Mouse (Mus musculus) megakaryocyte, embryonic 14.5 days (primary cell): ENCODE results near the gene Slc27a5. TPM values are rescaled to one million over a fixed set of nuclear protein-coding genes. Genes with fewer than 3 reads are reported as not detected.

Experiments
- H3K27me3 ChIP-seq: replicated peaks from 2 replicates; pipeline ENCODE3; 2012; ENCODE audit warnings: inconsistent platforms
- H3K36me3 ChIP-seq: replicated peaks from 2 replicates; pipeline ENCODE3; 2012; ENCODE audit warnings: low read length, inconsistent platforms, mixed read lengths
- H3K4me1 ChIP-seq: 2 replicates; pipeline ENCODE4 v1.6.1; 2012; ENCODE audit warnings: inconsistent platforms
- H3K4me3 ChIP-seq: replicated peaks from 2 replicates; pipeline ENCODE3; 2012; ENCODE audit warnings: moderate library complexity, mild to moderate bottlenecking, inconsistent platforms
- H3K9me3 ChIP-seq: 2 replicates; pipeline ENCODE4 v1.6.1; 2012; ENCODE audit warnings: inconsistent platforms
- FLI1 ChIP-seq: IDR thresholded peaks from 2 replicates; pipeline ENCODE4 v1.6.1; 2012; ENCODE audit warnings: low read length, inconsistent platforms, mixed read lengths
- GATA1 ChIP-seq: IDR thresholded peaks from 3 replicates; pipeline ENCODE4 v1.6.1; 2012; ENCODE audit warnings: mixed read lengths, low read length, inconsistent platforms, borderline replicate concordance
- polyA plus RNA-seq: library from polyadenylated mRNA; stranded (reverse); fragments of >175 nt; gene quantifications from 2 replicates; pipeline ENCODE4 v1.2.3, GENCODE M21; 2012; ENCODE audit warnings: low replicate concordance; ENCODE audit not compliant: insufficient read depth

Slc27a5 gene
- polyA plus RNA-seq, 1 experiment: not detected

GRCm38 (mm10) chr7:12965678-12966091 is 32.3 kb downstream of the Slc27a5 start, which contains the start of gene Zfp324:
Gene Zfp324, plus strand, starts transcription at chr7:12965838.
- Histone ChIP-seq H3K4me1 (peaks cover 76% of the 10 kb centered on the region), H3K4me3 (peak within 1 kb of the TSS; percentile 93), H3K9me3 (no peaks in the 10 kb centered on the region), H3K36me3 (peaks cover 26% of the 10 kb centered on the region), H3K27me3 (no peaks in the 10 kb centered on the region)
- no peak for TF ChIP-seq GATA1
- TF ChIP-seq FLI1: no peak

- Histone ChIP-seq H3K4me1 (peaks cover 49% of the 10 kb centered on the region), H3K4me3 (peak overlapping the region; percentile 95)
These were observed 36.4 kb downstream of the Slc27a5 start for GRCm38 (mm10) chr7:12961511-12962141.

GRCm38 (mm10) chr7:12959718-12960117 is 38.3 kb downstream of the Slc27a5 start:
- H3K9me3 ChIP-seq: no peaks in the 10 kb centered on the region
- no peak for TF ChIP-seq GATA1
- TF ChIP-seq FLI1: no peak
- H3K4me1 ChIP-seq: peaks cover 41% of the 10 kb centered on the region
- H3K27me3 ChIP-seq: no peaks in the 10 kb centered on the region
- no peaks in the 10 kb centered on the region for H3K36me3 ChIP-seq
- no peak overlapping the region for H3K4me3 ChIP-seq

More at GRCm38 (mm10) chr7:12961511-12962141, 36.4 kb downstream of the Slc27a5 start:
- TF ChIP-seq GATA1 (no peak), FLI1 (no peak)
- H3K9me3 ChIP-seq: no peaks in the 10 kb centered on the region
- H3K27me3 ChIP-seq: no peaks in the 10 kb centered on the region
- no peaks in the 10 kb centered on the region for H3K36me3 ChIP-seq

GRCm38 (mm10) chr7:12958948-12959347 is 39.0 kb downstream of the Slc27a5 start:
- no peaks in the 10 kb centered on the region for H3K9me3 ChIP-seq
- no peak for TF ChIP-seq FLI1

GRCm38 (mm10) chr7:12957511-12957910 is 40.5 kb downstream of the Slc27a5 start:
- H3K9me3 ChIP-seq: no peaks in the 10 kb centered on the region
- H3K4me3 ChIP-seq: peak overlapping the region; percentile 8
- no peaks in the 10 kb centered on the region for H3K27me3 ChIP-seq
- H3K36me3 ChIP-seq: no peaks in the 10 kb centered on the region
- peaks cover 30% of the 10 kb centered on the region for H3K4me1 ChIP-seq
- no peak for TF ChIP-seq GATA1
- no peak for TF ChIP-seq FLI1

More at GRCm38 (mm10) chr7:12958948-12959347, 39.0 kb downstream of the Slc27a5 start:
- Histone ChIP-seq H3K4me3 (no peak overlapping the region), H3K27me3 (no peaks in the 10 kb centered on the region), H3K4me1 (peaks cover 38% of the 10 kb centered on the region), H3K36me3 (no peaks in the 10 kb centered on the region)

GRCm38 (mm10) chr7:12954896-12955295 is 43.1 kb downstream of the Slc27a5 start:
- no peak overlapping the region for H3K4me3 ChIP-seq
- no peaks in the 10 kb centered on the region for H3K27me3 ChIP-seq
- TF ChIP-seq FLI1 (no peak), GATA1 (no peak)
- no peaks in the 10 kb centered on the region for H3K36me3 ChIP-seq
- H3K4me1 ChIP-seq: peaks cover 32% of the 10 kb centered on the region; the same call in 1 of the 2 replicates
- H3K9me3 ChIP-seq: no peaks in the 10 kb centered on the region

GRCm38 (mm10) chr7:12949872-12950229 is 48.1 kb downstream of the Slc27a5 start:
- Histone ChIP-seq H3K27me3 (peaks cover 2% of the 10 kb centered on the region), H3K4me1 (peaks cover 23% of the 10 kb centered on the region; the same call in 1 of the 2 replicates), H3K4me3 (peak overlapping the region; percentile 90), H3K36me3 (no peaks in the 10 kb centered on the region), H3K9me3 (peaks cover 9% of the 10 kb centered on the region)
- TF ChIP-seq FLI1: no peak
- TF ChIP-seq GATA1: no peak

GRCm38 (mm10) chr7:12949032-12949871 is 48.7 kb downstream of the Slc27a5 start:
- Histone ChIP-seq H3K4me1 (peaks cover 19% of the 10 kb centered on the region; the same call in 1 of the 2 replicates), H3K4me3 (peak overlapping the region; percentile 90)
- TF ChIP-seq FLI1 (no peak), GATA1 (no peak)

GRCm38 (mm10) chr7:12943488-12943887 is 54.5 kb downstream of the Slc27a5 start:
- Histone ChIP-seq H3K9me3 (no peaks in the 10 kb centered on the region), H3K36me3 (no peaks in the 10 kb centered on the region), H3K4me3 (no peak overlapping the region), H3K4me1 (peaks cover 6% of the 10 kb centered on the region; the same call in 1 of the 2 replicates), H3K27me3 (peaks cover 2% of the 10 kb centered on the region)
- no peak for TF ChIP-seq GATA1
- TF ChIP-seq FLI1: no peak

More at GRCm38 (mm10) chr7:12949032-12949871, 48.7 kb downstream of the Slc27a5 start:
- H3K36me3 ChIP-seq: no peaks in the 10 kb centered on the region
- H3K9me3 ChIP-seq: peaks cover 9% of the 10 kb centered on the region
- H3K27me3 ChIP-seq: peaks cover 2% of the 10 kb centered on the region

GRCm38 (mm10) chr7:12940599-12940998 is 57.4 kb downstream of the Slc27a5 start:
- no peaks in the 10 kb centered on the region for H3K9me3 ChIP-seq
- peaks cover 12% of the 10 kb centered on the region; the same call in 1 of the 2 replicates for H3K4me1 ChIP-seq
- no peaks in the 10 kb centered on the region for H3K36me3 ChIP-seq
- TF ChIP-seq GATA1 (no peak), FLI1 (no peak)
- H3K27me3 ChIP-seq: peaks cover 2% of the 10 kb centered on the region
- no peak overlapping the region for H3K4me3 ChIP-seq

Other genes starting within 250 kb of the Slc27a5 start
- gene Zscan18, start 194.6 kb downstream of the Slc27a5 start, polyA plus RNA-seq: not detected in 2 replicates
- gene Zfp329, start 179.3 kb downstream of the Slc27a5 start, polyA plus RNA-seq: not detected in 2 replicates
- gene Zfp110, start 163.4 kb downstream of the Slc27a5 start, polyA plus RNA-seq: 0.65 TPM in 1 of 2 replicates, not detected in the other
- gene Zfp128, start 117.0 kb downstream of the Slc27a5 start, polyA plus RNA-seq: 0.25 TPM in 1 of 2 replicates, not detected in the other
- gene Zscan22, start 100.4 kb downstream of the Slc27a5 start, polyA plus RNA-seq: 1.4 and 1.5 TPM in 2 replicates
- gene Rps5, start 75.9 kb downstream of the Slc27a5 start, polyA plus RNA-seq: 434 and 3,041 TPM in 2 replicates
- gene Rnf225, start 70.8 kb downstream of the Slc27a5 start, polyA plus RNA-seq: 1.5 and 2.4 TPM in 2 replicates
- 1.9 and 2.1 TPM in 2 replicates for gene Zfp324, start 32.4 kb downstream of the Slc27a5 start, polyA plus RNA-seq
- 1.7 and 3.2 TPM in 2 replicates for gene Zfp446, start 20.3 kb downstream of the Slc27a5 start, polyA plus RNA-seq
- 55.5 and 236 TPM in 2 replicates for gene Trim28, start 922 bp upstream of the Slc27a5 start, polyA plus RNA-seq
- gene Zbtb45, start 11.8 kb upstream of the Slc27a5 start, polyA plus RNA-seq: 52.8 and 179 TPM in 2 replicates
- gene Chmp2a, start 36.6 kb upstream of the Slc27a5 start, polyA plus RNA-seq: 404 and 592 TPM in 2 replicates
- 283 and 366 TPM in 2 replicates for gene Ube2m, start 40.1 kb upstream of the Slc27a5 start, polyA plus RNA-seq
- gene Mzf1, start 56.6 kb upstream of the Slc27a5 start, polyA plus RNA-seq: 1.6 and 6.1 TPM in 2 replicates
- 0.26 TPM in 1 of 2 replicates, not detected in the other for gene Vmn1r85, start 97.0 kb upstream of the Slc27a5 start, polyA plus RNA-seq
- not detected in 2 replicates for gene Vmn1r86, start 121.7 kb upstream of the Slc27a5 start, polyA plus RNA-seq
- not detected in 2 replicates for gene Vmn1r87, start 142.0 kb upstream of the Slc27a5 start, polyA plus RNA-seq
- 0.10 and 0.18 TPM in 2 replicates for gene Vmn1r88, start 161.4 kb upstream of the Slc27a5 start, polyA plus RNA-seq
- 0.02 TPM in 1 of 2 replicates, not detected in the other for gene Vmn1r89, start 214.8 kb upstream of the Slc27a5 start, polyA plus RNA-seq